Mouse (Mus musculus): ENCODE results near the gene Srsf12. TPM values are rescaled to one million over a fixed set of nuclear protein-coding genes. Genes with fewer than 3 reads are reported as not detected.

The Srsf12 gene
- polyA plus RNA-seq, 2 experiments: 13.3 TPM

DNA sequence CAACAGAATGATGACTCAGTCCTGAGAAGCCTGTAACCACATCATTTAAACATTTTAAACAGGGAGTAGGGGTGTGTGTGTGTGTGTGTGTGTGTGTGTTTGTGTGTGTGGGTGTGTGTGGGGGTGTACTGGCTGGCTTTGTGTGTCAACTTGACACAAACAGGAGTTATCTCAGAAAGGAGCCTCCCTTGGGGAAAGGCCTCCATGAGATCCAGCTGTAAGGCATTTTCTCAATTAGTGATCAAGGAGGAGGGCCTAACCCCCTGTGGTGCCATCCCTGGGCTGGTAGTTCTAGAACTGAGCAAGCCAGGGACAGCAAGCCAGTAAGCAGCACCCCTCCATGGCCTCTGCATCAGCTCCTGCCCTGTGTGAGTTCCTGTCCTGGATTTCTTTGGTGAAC, 51.5 kb downstream of the Srsf12 start:
- Histone ChIP-seq H3K27me3 (ENCODE audit: control insufficient read depth, insufficient read depth, low read length) (no peaks in the 10 kb centered on the region), H3K4me3 (replicated peaks; ENCODE audit: low read length) (no peak overlapping the region), H3K9me3 (ENCODE audit: control insufficient read depth, low read length) (no peaks in the 10 kb centered on the region), H3K27ac (replicated peaks; ENCODE audit: low read depth, low read length) (no peak overlapping the region), H3K9ac (ENCODE audit: low read depth, low read length, severe bottlenecking) (no peak overlapping the region), H3K4me1 (ENCODE audit: control insufficient read depth, insufficient read depth, low read length) (no peaks in the 10 kb centered on the region), H3K36me3 (ENCODE audit: control insufficient read depth, insufficient read depth, low read length) (no peaks in the 10 kb centered on the region), H3K4me2 (replicated peaks; ENCODE audit: low read depth, low read length, severe bottlenecking) (no peak overlapping the region)
- no peak for ATAC-seq (ENCODE audit: low FRiP score, low read depth)
- no peak for TF ChIP-seq POLR2A (IDR thresholded peaks at IDR 0.05; ENCODE audit: borderline replicate concordance, extremely low read depth, insufficient read depth, insufficient read length)
- no peak for DNase-seq (ENCODE audit: low spot score)

GRCm38 (mm10) chr4:33261311-33261753, 52.5 kb downstream of the Srsf12 start:
- WGBS: 41% methylated on average over 7 of the region's 7 CpGs
- Histone ChIP-seq H3K27ac (replicated peaks; ENCODE audit: low read depth, low read length) (no peak overlapping the region), H3K36me3 (ENCODE audit: control insufficient read depth, insufficient read depth, low read length) (no peaks in the 10 kb centered on the region), H3K4me3 (replicated peaks; ENCODE audit: low read length) (no peak overlapping the region), H3K9ac (ENCODE audit: low read depth, low read length, severe bottlenecking) (no peak overlapping the region), H3K9me3 (ENCODE audit: control insufficient read depth, low read length) (no peaks in the 10 kb centered on the region), H3K27me3 (ENCODE audit: control insufficient read depth, insufficient read depth, low read length) (no peaks in the 10 kb centered on the region), H3K4me2 (replicated peaks; ENCODE audit: low read depth, low read length, severe bottlenecking) (no peak overlapping the region), H3K4me1 (ENCODE audit: control insufficient read depth, insufficient read depth, low read length) (no peaks in the 10 kb centered on the region)
- DNase-seq (ENCODE audit: low spot score) (peak; percentile 41), ATAC-seq (ENCODE audit: low FRiP score, low read depth) (peak; percentile 62)
- TF ChIP-seq POLR2A (IDR thresholded peaks at IDR 0.05; ENCODE audit: borderline replicate concordance, extremely low read depth, insufficient read depth, insufficient read length): no peak

- no peaks in the 10 kb centered on the region for H3K9me3 ChIP-seq (ENCODE audit: control insufficient read depth, low read length)
- no peaks in the 10 kb centered on the region for H3K4me1 ChIP-seq (ENCODE audit: control insufficient read depth, insufficient read depth, low read length)
- no peaks in the 10 kb centered on the region for H3K27me3 ChIP-seq (ENCODE audit: control insufficient read depth, insufficient read depth, low read length)
- H3K36me3 ChIP-seq (ENCODE audit: control insufficient read depth, insufficient read depth, low read length): no peaks in the 10 kb centered on the region
- WGBS: 65% methylated on average over 1 of the region's 1 CpGs
- ATAC-seq (ENCODE audit: low FRiP score, low read depth) (no peak), DNase-seq (ENCODE audit: low spot score) (no peak)
- H3K27ac ChIP-seq (replicated peaks; ENCODE audit: low read depth, low read length): no peak overlapping the region
- no peak overlapping the region for H3K4me3 ChIP-seq (replicated peaks; ENCODE audit: low read length)
- H3K9ac ChIP-seq (ENCODE audit: low read depth, low read length, severe bottlenecking): no peak overlapping the region
- H3K4me2 ChIP-seq (replicated peaks; ENCODE audit: low read depth, low read length, severe bottlenecking): no peak overlapping the region
- TF ChIP-seq POLR2A (IDR thresholded peaks at IDR 0.05; ENCODE audit: borderline replicate concordance, extremely low read depth, insufficient read depth, insufficient read length): no peak
Measured at GRCm38 (mm10) chr4:33262897-33263296, 54.1 kb downstream of the Srsf12 start.

GRCm38 (mm10) chr4:33264979-33265726, 56.4 kb downstream of the Srsf12 start:
- H3K27me3 ChIP-seq (ENCODE audit: control insufficient read depth, insufficient read depth, low read length): no peaks in the 10 kb centered on the region
- H3K36me3 ChIP-seq (ENCODE audit: control insufficient read depth, insufficient read depth, low read length): no peaks in the 10 kb centered on the region
- DNase-seq (ENCODE audit: low spot score) (no peak), ATAC-seq (ENCODE audit: low FRiP score, low read depth) (no peak)
- H3K9ac ChIP-seq (ENCODE audit: low read depth, low read length, severe bottlenecking): no peak overlapping the region
- no peak overlapping the region for H3K4me2 ChIP-seq (replicated peaks; ENCODE audit: low read depth, low read length, severe bottlenecking)
- H3K4me1 ChIP-seq (ENCODE audit: control insufficient read depth, insufficient read depth, low read length): no peaks in the 10 kb centered on the region
- no peak overlapping the region for H3K27ac ChIP-seq (replicated peaks; ENCODE audit: low read depth, low read length)
- no peak for TF ChIP-seq POLR2A (IDR thresholded peaks at IDR 0.05; ENCODE audit: borderline replicate concordance, extremely low read depth, insufficient read depth, insufficient read length)
- no peaks in the 10 kb centered on the region for H3K9me3 ChIP-seq (ENCODE audit: control insufficient read depth, low read length)
- 84% methylated on average over 11 of the region's 11 CpGs for WGBS
- no peak overlapping the region for H3K4me3 ChIP-seq (replicated peaks; ENCODE audit: low read length)

DNA sequence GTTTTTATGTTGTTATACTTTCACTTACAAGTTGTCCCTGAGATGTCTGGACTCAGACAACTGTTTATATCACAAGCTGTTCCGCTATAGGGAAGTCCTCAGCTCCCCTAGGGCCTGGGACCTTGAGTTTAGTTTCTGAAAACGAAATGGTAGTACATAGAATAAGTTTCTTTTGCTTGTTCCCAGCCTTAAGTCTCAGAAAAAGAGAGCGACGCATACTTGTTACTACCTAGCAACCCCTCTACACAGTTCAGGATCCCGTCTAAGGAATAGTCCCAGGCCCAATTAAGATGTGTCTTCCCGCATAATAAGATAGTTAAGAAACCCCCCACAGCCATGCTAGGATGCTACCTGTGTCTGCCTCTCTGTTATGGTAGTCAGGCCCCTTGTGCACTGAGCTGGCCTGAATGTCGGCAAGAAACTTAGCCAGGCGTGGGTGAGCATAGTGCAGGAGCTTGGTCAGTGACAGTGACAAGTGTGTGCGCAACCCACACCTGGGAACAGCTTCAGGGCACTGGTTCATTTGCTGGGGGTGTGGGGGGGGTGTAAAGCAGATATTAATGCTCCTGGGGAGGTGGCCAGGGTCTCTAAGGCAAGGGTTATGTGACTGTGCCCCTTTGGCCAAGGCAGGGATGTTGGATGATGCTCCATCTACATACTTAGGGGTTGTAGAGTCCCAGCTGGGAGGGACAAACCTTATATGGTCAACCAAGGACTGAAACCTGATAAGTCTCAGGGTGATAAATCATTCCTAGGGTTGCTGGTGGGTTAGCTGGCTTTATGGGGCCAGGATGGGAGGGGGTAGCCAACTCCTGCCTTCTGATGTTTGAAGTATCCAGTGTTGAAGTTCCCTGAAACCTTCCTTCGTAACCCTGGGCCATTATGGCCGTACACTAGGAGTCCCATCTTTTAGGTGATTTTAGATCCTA, 61.9 kb downstream of the Srsf12 start:
- Histone ChIP-seq H3K4me1 (ENCODE audit: control insufficient read depth, insufficient read depth, low read length) (no peaks in the 10 kb centered on the region), H3K9me3 (ENCODE audit: control insufficient read depth, low read length) (no peaks in the 10 kb centered on the region), H3K27me3 (ENCODE audit: control insufficient read depth, insufficient read depth, low read length) (no peaks in the 10 kb centered on the region), H3K9ac (ENCODE audit: low read depth, low read length, severe bottlenecking) (no peak overlapping the region), H3K4me3 (replicated peaks; ENCODE audit: low read length) (no peak overlapping the region), H3K4me2 (replicated peaks; ENCODE audit: low read depth, low read length, severe bottlenecking) (no peak overlapping the region), H3K27ac (replicated peaks; ENCODE audit: low read depth, low read length) (no peak overlapping the region), H3K36me3 (ENCODE audit: control insufficient read depth, insufficient read depth, low read length) (no peaks in the 10 kb centered on the region)
- 78% methylated on average over 11 of the region's 11 CpGs for WGBS
- ATAC-seq (ENCODE audit: low FRiP score, low read depth) (no peak), DNase-seq (ENCODE audit: low spot score) (no peak)
- TF ChIP-seq POLR2A (IDR thresholded peaks at IDR 0.05; ENCODE audit: borderline replicate concordance, extremely low read depth, insufficient read depth, insufficient read length): no peak

Data from limb, embryonic 14.5 days (tissue).